ENCODE assay signal across 14 mouse cellular contexts in the genomic region with DNA sequence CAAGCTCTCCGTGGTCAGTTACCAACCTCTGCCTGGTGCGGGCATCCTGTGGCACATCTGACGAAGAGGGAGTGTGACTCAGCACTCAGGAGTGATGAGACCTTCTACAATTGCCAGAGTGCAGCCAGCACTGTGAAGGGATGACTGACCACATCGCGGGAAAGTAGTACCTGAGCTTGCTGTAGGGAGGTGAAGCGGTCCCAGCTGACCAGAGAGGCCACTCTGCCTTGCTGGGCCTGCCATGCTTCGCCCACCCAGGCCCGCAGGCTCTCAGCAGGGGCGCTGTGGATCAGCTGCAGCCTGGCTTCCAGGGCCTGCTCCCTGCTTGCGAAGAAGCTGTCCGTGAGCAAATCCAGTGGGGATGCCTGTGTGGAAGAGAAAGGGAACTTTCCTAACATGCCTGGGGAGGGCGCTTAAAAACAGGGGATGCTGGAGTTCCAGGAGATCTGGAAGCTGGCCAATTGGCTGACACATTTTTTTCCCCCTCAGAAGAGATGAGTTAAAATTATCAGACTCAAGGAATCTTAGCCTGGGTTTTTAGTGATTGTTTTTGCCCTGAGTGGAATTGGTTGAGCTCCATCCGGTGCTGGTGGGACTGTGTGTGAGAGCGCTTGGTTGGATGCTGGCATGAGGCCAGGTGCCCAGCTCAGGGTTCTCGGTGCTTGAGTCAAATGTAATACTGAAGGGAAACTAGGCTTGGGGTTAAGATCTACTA. TPM values are rescaled to one million over a fixed set of nuclear protein-coding genes. Genes with fewer than 3 reads are reported as not detected.
A peak's percentile ranks its signal among the peaks of the same experiment; 100 is the strongest.
DNase-seq lines count a peak whose midpoint lies in the region; ATAC-seq and TF ChIP-seq lines count a peak whose summit lies in the region.
"Had no signal": no experiment of that assay in that cellular context is flagged by ENCODE, and none has a peak within 500 bp of the region (broad histone marks: within the 10 kb centered on the region; RNA-seq: fewer than 3 reads in every experiment).

No protein-coding gene starts in this region.

- H3K4me2 ChIP-seq in midbrain, embryonic 13.5 days (replicated peaks) = no peak overlapping the region
- H3K4me2 ChIP-seq in intestine, embryonic 16.5 days (ENCODE audit: low read depth, low read length) = no peak overlapping the region
- H3K4me2 ChIP-seq: embryonic facial prominence, embryonic 12.5 days; intestine, embryonic 15.5 days; limb, embryonic 15.5 days had no signal

- 44% methylated on average over 15 of the region's 15 CpGs for WGBS in cerebellum, adult 2 months
- WGBS in midbrain, embryonic 13.5 days = 86% methylated on average over 15 of the region's 15 CpGs
- WGBS in midbrain, embryonic 10.5 days = 92% methylated on average over 15 of the region's 15 CpGs
- 80% methylated on average over 15 of the region's 15 CpGs for WGBS in intestine, embryonic 16.5 days

- H3K27me3 ChIP-seq in cerebellum, adult 2 months (ENCODE audit: control insufficient read depth, insufficient read depth, low read length) = no peaks in the 10 kb centered on the region
- H3K27me3 ChIP-seq in midbrain, embryonic 13.5 days = no peaks in the 10 kb centered on the region
- no peaks in the 10 kb centered on the region for H3K27me3 ChIP-seq in midbrain, embryonic 10.5 days (ENCODE audit: low read depth, poor library complexity, severe bottlenecking)
- H3K27me3 ChIP-seq in intestine, embryonic 16.5 days (replicated peaks; ENCODE audit: control insufficient read depth, insufficient read depth, low read length) = no peaks in the 10 kb centered on the region
- H3K27me3 ChIP-seq: embryonic facial prominence, embryonic 12.5 days; intestine, embryonic 15.5 days; limb, embryonic 15.5 days had no signal

- H3K4me3 ChIP-seq in cerebellum, adult 2 months (replicated peaks; ENCODE audit: insufficient read depth, low read depth, low read length) = no peak overlapping the region
- H3K4me3 ChIP-seq in midbrain, embryonic 13.5 days (replicated peaks) = no peak overlapping the region
- no peak overlapping the region for H3K4me3 ChIP-seq in midbrain, embryonic 10.5 days
- H3K4me3 ChIP-seq in intestine, embryonic 16.5 days (ENCODE audit: low read length) = no peak overlapping the region
- H3K4me3 ChIP-seq: embryonic facial prominence, embryonic 12.5 days; heart, adult 2 months; intestine, embryonic 15.5 days; limb, embryonic 15.5 days had no signal

- H3K27ac ChIP-seq in cerebellum, adult 2 months (ENCODE audit: insufficient read depth, low read length) = no peak overlapping the region
- no peak overlapping the region for H3K27ac ChIP-seq in midbrain, embryonic 13.5 days
- no peak overlapping the region for H3K27ac ChIP-seq in midbrain, embryonic 10.5 days (replicated peaks)
- H3K27ac ChIP-seq in intestine, embryonic 16.5 days (ENCODE audit: low read length) = no peak overlapping the region
- H3K27ac ChIP-seq: embryonic facial prominence, embryonic 12.5 days; heart, adult 2 months; intestine, embryonic 15.5 days; limb, embryonic 15.5 days had no signal

- peaks cover 57% of the 10 kb centered on the region for H3K36me3 ChIP-seq in midbrain, embryonic 13.5 days
- H3K36me3 ChIP-seq in midbrain, embryonic 10.5 days = peaks cover 72% of the 10 kb centered on the region
- 0 out of 2 replicates have a peak, but pooled peaks cover 7% of the 10 kb centered on the region for H3K36me3 ChIP-seq in intestine, embryonic 16.5 days (ENCODE audit: control insufficient read depth, insufficient read depth, low read length)

- peaks cover 16% of the 10 kb centered on the region for H3K4me1 ChIP-seq in cerebellum, adult 2 months (ENCODE audit: control insufficient read depth, insufficient read depth, low read length)
- H3K4me1 ChIP-seq in midbrain, embryonic 13.5 days (replicated peaks) = peaks cover 10% of the 10 kb centered on the region
- peaks cover 11% of the 10 kb centered on the region for H3K4me1 ChIP-seq in midbrain, embryonic 10.5 days
- no peaks in the 10 kb centered on the region for H3K4me1 ChIP-seq in intestine, embryonic 16.5 days (ENCODE audit: control insufficient read depth, insufficient read depth, low read length)
- H3K4me1 ChIP-seq: embryonic facial prominence, embryonic 12.5 days; intestine, embryonic 15.5 days; limb, embryonic 15.5 days had no signal

- TF ChIP-seq CTCF in cerebellum, adult 2 months (IDR thresholded peaks at IDR 0.05; ENCODE audit: borderline replicate concordance, insufficient read depth, low read depth, low read length) = 0 out of 2 replicates have a peak, but pooled peaks have one; percentile 1

- TF ChIP-seq POLR2A in cerebellum, adult 2 months (IDR thresholded peaks at IDR 0.05; ENCODE audit: borderline replicate concordance, insufficient read depth, low read length) = no peak

- no peak overlapping the region for H3K9ac ChIP-seq in midbrain, embryonic 13.5 days (replicated peaks)
- no peak overlapping the region for H3K9ac ChIP-seq in intestine, embryonic 16.5 days (ENCODE audit: low read depth, low read length)
- H3K9ac ChIP-seq: embryonic facial prominence, embryonic 12.5 days; intestine, embryonic 15.5 days; limb, embryonic 15.5 days had no signal

- 0 out of 2 replicates have a peak, but pooled peaks have one; percentile 32 for ATAC-seq in midbrain, embryonic 13.5 days
- ATAC-seq in intestine, embryonic 16.5 days = no peak
- ATAC-seq: activated CD4-positive, CD25-positive, alpha-beta regulatory T cell, adult 4 months; intestine, embryonic 15.5 days; midbrain, embryonic 16.5 days had no signal

- DNase-seq in cerebellum, adult 2 months = peak; percentile 32 to 45
- DNase-seq in cerebellum, adult 9-11 months = no peak
- no peak for DNase-seq in midbrain, embryonic 10.5 days (ENCODE audit: low spot score)
- peak; percentile 48 to 55 for DNase-seq in layer of hippocampus, postnatal 10 days (ENCODE audit: low spot score in 2 of 2)
- DNase-seq in right cerebral cortex, postnatal 4 days = peak; percentile 40
- no peak for DNase-seq in spleen, postnatal 36 days (ENCODE audit: low spot score in 2 of 2)
- DNase-seq: heart, adult 2 months had no signal

- no peaks in the 10 kb centered on the region for H3K9me3 ChIP-seq in midbrain, embryonic 13.5 days
- H3K9me3 ChIP-seq in midbrain, embryonic 10.5 days (replicated peaks) = no peaks in the 10 kb centered on the region
- no peaks in the 10 kb centered on the region for H3K9me3 ChIP-seq in intestine, embryonic 16.5 days (ENCODE audit: control insufficient read depth, low read length)
- H3K9me3 ChIP-seq: embryonic facial prominence, embryonic 12.5 days; intestine, embryonic 15.5 days; limb, embryonic 15.5 days had no signal

RNA-seq across cellular contexts. Expression of a gene that starts 24.6 kb away (rescaled TPM):
- 6.8 and 7.0 TPM in 2 replicates for polyA plus RNA-seq in cerebellum, adult 2 months (2012; rRNA removed)
- 9.0 TPM in 2 replicates for polyA plus RNA-seq in midbrain, embryonic 13.5 days (2015; fragmentation: Nextera tagmentation; extraction: Ambion mirVana)
- polyA plus RNA-seq in midbrain, embryonic 10.5 days (2016; fragmentation: Nextera tagmentation; extraction: Ambion mirVana) = 8.1 and 9.2 TPM in 2 replicates
- total RNA-seq in layer of hippocampus, postnatal 10 days (2021) = 10 to 100 TPM in 1 of 2 experiments, 1 to 10 TPM in 1; 9.1 to 10.9 TPM
- polyA plus RNA-seq in intestine, embryonic 16.5 days (2015; fragmentation: Nextera tagmentation; extraction: Ambion mirVana) = 3.3 and 3.8 TPM in 2 replicates

RNA-seq across cellular contexts. Expression of a gene that starts 42.8 kb away (rescaled TPM):
- polyA plus RNA-seq in cerebellum, adult 2 months (2012; rRNA removed) = 12.5 and 13.0 TPM in 2 replicates
- 31.1 and 34.3 TPM in 2 replicates for polyA plus RNA-seq in midbrain, embryonic 13.5 days (2015; fragmentation: Nextera tagmentation; extraction: Ambion mirVana)
- 46.8 and 53.0 TPM in 2 replicates for polyA plus RNA-seq in midbrain, embryonic 10.5 days (2016; fragmentation: Nextera tagmentation; extraction: Ambion mirVana)
- total RNA-seq in layer of hippocampus, postnatal 10 days (2021) = 10 to 100 TPM; 19.5 to 24.6 TPM
- 30.9 and 34.0 TPM in 2 replicates for polyA plus RNA-seq in intestine, embryonic 16.5 days (2015; fragmentation: Nextera tagmentation; extraction: Ambion mirVana)

RNA-seq across cellular contexts. Expression of a gene that starts 43.1 kb away (rescaled TPM):
- polyA plus RNA-seq in cerebellum, adult 2 months (2012; rRNA removed) = 55.6 and 59.5 TPM in 2 replicates
- polyA plus RNA-seq in midbrain, embryonic 13.5 days (2015; fragmentation: Nextera tagmentation; extraction: Ambion mirVana) = 34.3 and 36.1 TPM in 2 replicates
- polyA plus RNA-seq in midbrain, embryonic 10.5 days (2016; fragmentation: Nextera tagmentation; extraction: Ambion mirVana) = 37.6 and 41.2 TPM in 2 replicates
- total RNA-seq in layer of hippocampus, postnatal 10 days (2021) = 10 to 100 TPM; 44.0 to 47.0 TPM
- polyA plus RNA-seq in intestine, embryonic 16.5 days (2015; fragmentation: Nextera tagmentation; extraction: Ambion mirVana) = 114 and 117 TPM in 2 replicates

Comparison
In these comparisons a context has a peak if more than half of its experiments do, and no peak if none do; other contexts are left out.
1. DNase-seq: peak in cerebellum, adult 2 months (2 of 2), layer of hippocampus, postnatal 10 days (2 of 2) and right cerebral cortex, postnatal 4 days (single experiment); none in cerebellum, adult 9-11 months (single experiment), midbrain, embryonic 10.5 days (single experiment) and spleen, postnatal 36 days (0 of 2).